Mouse (Mus musculus) liver, embryonic 13.5 days (tissue): ENCODE data around the gene Dek. TPM values are rescaled to one million over a fixed set of nuclear protein-coding genes. Genes with fewer than 3 reads are reported as not detected.

Experiments
- ATAC-seq: fragments of 200-750 bp; cut with Nextera tagmentation; 2 replicates; pipeline ENCODE4 v1.8.0; 2017; ENCODE audit warnings: low read depth, mild to moderate bottlenecking, moderate number of reproducible peaks, moderate library complexity
- DNase-seq: peaks from one replicate; pipeline ENCODE4 v3.0.0; 2022
- H3K27ac ChIP-seq: fragments of 300-500 bp; sonication (generic); 2 replicates; pipeline ENCODE4 v1.5.1; 2015; ENCODE audit warnings: moderate library complexity, mild to moderate bottlenecking, inconsistent platforms
- H3K27me3 ChIP-seq: fragments of 300-500 bp; sonication (generic); 2 replicates; pipeline ENCODE4 v1.6.1; 2015; ENCODE audit warnings: mild to moderate bottlenecking, inconsistent platforms
- H3K36me3 ChIP-seq: fragments of 300-500 bp; sonication (generic); 2 replicates; pipeline ENCODE4 v1.6.1; 2015; ENCODE audit warnings: mild to moderate bottlenecking, inconsistent platforms
- H3K4me1 ChIP-seq: fragments of 300-500 bp; sonication (generic); replicated peaks from 2 replicates; pipeline ENCODE4 v1.6.1; 2015; ENCODE audit warnings: inconsistent platforms
- H3K4me2 ChIP-seq: fragments of 300-500 bp; sonication (generic); 2 replicates; pipeline ENCODE4 v1.6.1; 2015; ENCODE audit warnings: inconsistent platforms, mild to moderate bottlenecking, moderate library complexity
- H3K4me3 ChIP-seq: fragments of 300-500 bp; sonication (generic); replicated peaks from 2 replicates; pipeline ENCODE4 v1.5.1; 2015; ENCODE audit warnings: mild to moderate bottlenecking, inconsistent platforms
- H3K9ac ChIP-seq: fragments of 300-500 bp; sonication (generic); 2 replicates; pipeline ENCODE4 v1.6.1; 2015; ENCODE audit warnings: mild to moderate bottlenecking, inconsistent platforms
- H3K9me3 ChIP-seq: fragments of 300-500 bp; sonication (generic); replicated peaks from 2 replicates; pipeline ENCODE4 v1.6.1; 2016; ENCODE audit warnings: inconsistent platforms
- WGBS: fragments of 180-500 bp; shearing (Covaris S2); methylation state at CpG from one replicate; pipeline ENCODE4 v1.1.7; 2015; ENCODE audit not compliant: insufficient replicate concordance; 5-methylcytosine and 5-hydroxymethylcytosine counted together
- polyA plus RNA-seq: library from polyadenylated mRNA; unstranded; fragments of >200 nt; fragmentation: Nextera tagmentation; extraction: Ambion mirVana; gene quantifications from 2 replicates; pipeline ENCODE4 v1.2.1, GENCODE M21; 2015

Dek gene
- polyA plus RNA-seq, 1 experiment from 2014 or later, result 493 TPM

GRCm38 (mm10) chr13:47056126-47056525, 49.9 kb downstream of the Dek start:
- Histone ChIP-seq H3K4me2 (no peak overlapping the region), H3K9me3 (no peaks in the 10 kb centered on the region), H3K36me3 (peaks cover 14% of the 10 kb centered on the region), H3K27ac (no peak overlapping the region), H3K4me1 (no peaks in the 10 kb centered on the region), H3K27me3 (no peaks in the 10 kb centered on the region), H3K9ac (no peak overlapping the region), H3K4me3 (no peak overlapping the region)
- WGBS, result 76% methylated on average over 11 of the region's 11 CpGs
- DNase-seq (no peak), ATAC-seq (no peak)

- H3K36me3 ChIP-seq, result peaks cover 16% of the 10 kb centered on the region
- H3K4me1 ChIP-seq, result no peaks in the 10 kb centered on the region
- H3K4me3 ChIP-seq, result no peak overlapping the region
- no peak overlapping the region for H3K27ac ChIP-seq
- ATAC-seq, result no peak
- no peak overlapping the region for H3K9ac ChIP-seq
- 70% methylated on average over 10 of the region's 10 CpGs for WGBS
- no peak overlapping the region for H3K4me2 ChIP-seq
- no peaks in the 10 kb centered on the region for H3K9me3 ChIP-seq
- no peaks in the 10 kb centered on the region for H3K27me3 ChIP-seq
- DNase-seq, result no peak
These were observed 52.0 kb downstream of the Dek start for GRCm38 (mm10) chr13:47053971-47054370.

- DNase-seq (no peak), ATAC-seq (no peak)
- WGBS, result 57% methylated on average over 4 of the region's 4 CpGs
These were observed 56.0 kb downstream of the Dek start for GRCm38 (mm10) chr13:47050009-47050408.

GRCm38 (mm10) chr13:47047996-47048395, 58.0 kb downstream of the Dek start:
- ATAC-seq (no peak), DNase-seq (no peak)
- Histone ChIP-seq H3K9me3 (no peaks in the 10 kb centered on the region), H3K4me3 (no peak overlapping the region), H3K27me3 (peaks cover 19% of the 10 kb centered on the region), H3K9ac (no peak overlapping the region), H3K36me3 (peaks cover 17% of the 10 kb centered on the region), H3K4me2 (no peak overlapping the region), H3K4me1 (peaks cover 19% of the 10 kb centered on the region), H3K27ac (no peak overlapping the region)
- 82% methylated on average over 4 of the region's 4 CpGs for WGBS

More at GRCm38 (mm10) chr13:47050009-47050408, 56.0 kb downstream of the Dek start:
- Histone ChIP-seq H3K4me1 (no peaks in the 10 kb centered on the region), H3K4me3 (no peak overlapping the region), H3K36me3 (peaks cover 17% of the 10 kb centered on the region), H3K9ac (no peak overlapping the region), H3K9me3 (no peaks in the 10 kb centered on the region), H3K4me2 (no peak overlapping the region), H3K27me3 (peaks cover 7% of the 10 kb centered on the region; the same call in 1 of the 2 replicates), H3K27ac (no peak overlapping the region)

GRCm38 (mm10) chr13:47044617-47044947, 61.4 kb downstream of the Dek start, which contains the start of gene Tpmt:
Gene Tpmt, minus strand, starts transcription at chr13:47044737.
- no peaks in the 10 kb centered on the region for H3K9me3 ChIP-seq
- H3K27me3 ChIP-seq, result peaks cover 19% of the 10 kb centered on the region
- 21% methylated on average over 10 of the region's 10 CpGs for WGBS
- H3K36me3 ChIP-seq, result peaks cover 9% of the 10 kb centered on the region
- peak within 1 kb of the TSS; percentile 77 for H3K4me3 ChIP-seq
- peaks cover 30% of the 10 kb centered on the region for H3K4me1 ChIP-seq
- H3K9ac ChIP-seq, result peak within 1 kb of the TSS; percentile 83
- peak within 1 kb of the TSS; percentile 15; the same call in 1 of the 2 replicates for H3K27ac ChIP-seq
- DNase-seq, result no peak
- ATAC-seq, result no peak
- H3K4me2 ChIP-seq, result peak within 1 kb of the TSS; percentile 93

GRCm38 (mm10) chr13:47043833-47044616, 62.0 kb downstream of the Dek start:
- peaks cover 19% of the 10 kb centered on the region for H3K27me3 ChIP-seq
- peaks cover 30% of the 10 kb centered on the region for H3K4me1 ChIP-seq
- H3K9ac ChIP-seq, result peak overlapping the region; percentile 83
- peak overlapping the region; percentile 77 for H3K4me3 ChIP-seq
- peak; percentile 11 for DNase-seq
- H3K4me2 ChIP-seq, result peak overlapping the region; percentile 93
- no peak overlapping the region for H3K27ac ChIP-seq
- H3K36me3 ChIP-seq, result peaks cover 3% of the 10 kb centered on the region
- ATAC-seq, result no peak; the same call in none of the 2 replicates
- H3K9me3 ChIP-seq, result no peaks in the 10 kb centered on the region
- WGBS, result 4% methylated on average over 45 of the region's 45 CpGs

- ATAC-seq (peak; percentile 95), DNase-seq (peak; percentile 98)
- Histone ChIP-seq H3K27me3 (peaks cover 19% of the 10 kb centered on the region), H3K27ac (peak within 1 kb of the TSS; percentile 15; the same call in 1 of the 2 replicates), H3K4me1 (peaks cover 30% of the 10 kb centered on the region), H3K4me2 (peak within 1 kb of the TSS; percentile 93), H3K4me3 (peak within 1 kb of the TSS; percentile 77), H3K36me3 (no peaks in the 10 kb centered on the region), H3K9me3 (no peaks in the 10 kb centered on the region), H3K9ac (peak within 1 kb of the TSS; percentile 83)
- under 1% methylated on average over 48 of the region's 48 CpGs for WGBS
These were observed 62.8 kb downstream of the Dek start, which contains the start of gene Kdm1b for GRCm38 (mm10) chr13:47043030-47043680. Gene Kdm1b, plus strand, starts transcription at chr13:47043499.

GRCm38 (mm10) chr13:47042024-47042633, 63.9 kb downstream of the Dek start:
- peak overlapping the region; percentile 56 for H3K9ac ChIP-seq

GRCm38 (mm10) chr13:47040061-47040460, 65.9 kb downstream of the Dek start:
- ATAC-seq (no peak), DNase-seq (no peak)
- H3K4me1 ChIP-seq, result peaks cover 30% of the 10 kb centered on the region
- H3K9me3 ChIP-seq, result no peaks in the 10 kb centered on the region
- no peak overlapping the region for H3K9ac ChIP-seq
- H3K4me3 ChIP-seq, result no peak overlapping the region
- H3K27me3 ChIP-seq, result peaks cover 12% of the 10 kb centered on the region
- H3K36me3 ChIP-seq, result no peaks in the 10 kb centered on the region
- no peak overlapping the region for H3K27ac ChIP-seq
- H3K4me2 ChIP-seq, result no peak overlapping the region
- 80% methylated on average over 5 of the region's 5 CpGs for WGBS

More at GRCm38 (mm10) chr13:47042024-47042633, 63.9 kb downstream of the Dek start:
- peak overlapping the region; percentile 77 for H3K4me3 ChIP-seq
- no peaks in the 10 kb centered on the region for H3K36me3 ChIP-seq
- peak overlapping the region; percentile 93 for H3K4me2 ChIP-seq
- peaks cover 19% of the 10 kb centered on the region for H3K27me3 ChIP-seq
- H3K9me3 ChIP-seq, result no peaks in the 10 kb centered on the region
- ATAC-seq (no peak), DNase-seq (no peak)
- WGBS, result 51% methylated on average over 8 of the region's 8 CpGs
- H3K4me1 ChIP-seq, result peaks cover 30% of the 10 kb centered on the region
- no peak overlapping the region for H3K27ac ChIP-seq

GRCm38 (mm10) chr13:47037946-47038345, 68.1 kb downstream of the Dek start:
- Histone ChIP-seq H3K4me3 (no peak overlapping the region), H3K9me3 (no peaks in the 10 kb centered on the region), H3K4me2 (no peak overlapping the region), H3K9ac (no peak overlapping the region), H3K27me3 (no peaks in the 10 kb centered on the region), H3K36me3 (no peaks in the 10 kb centered on the region), H3K27ac (no peak overlapping the region), H3K4me1 (peaks cover 11% of the 10 kb centered on the region)
- WGBS, result 66% methylated on average over 6 of the region's 6 CpGs
- ATAC-seq (no peak), DNase-seq (no peak)
